Mouse (Mus musculus) ES-Bruce4 (cell line): ENCODE results near the gene Mfap1a. TPM values are rescaled to one million over a fixed set of nuclear protein-coding genes. Genes with fewer than 3 reads are reported as not detected.
"Not testable (repeated sequence)": the region's sequence is repeated elsewhere in the genome, so short reads cannot be mapped to it uniquely, and the experiment has no call there.

Source experiments
- H3K27ac ChIP-seq: 2 replicates; pipeline ENCODE4 v1.5.1; 2012; ENCODE audit warnings: low read length, inconsistent platforms; ENCODE audit not compliant: insufficient read depth
- H3K27me3 ChIP-seq: 2 replicates; pipeline ENCODE4 v1.6.1; 2012; ENCODE audit warnings: mild to moderate bottlenecking, low read length, inconsistent platforms; ENCODE audit not compliant: control insufficient read depth, poor library complexity, insufficient read depth, severe bottlenecking
- H3K36me3 ChIP-seq: 2 replicates; pipeline ENCODE4 v1.6.1; 2012; ENCODE audit warnings: inconsistent platforms, mild to moderate bottlenecking, low read length, moderate library complexity; ENCODE audit not compliant: control insufficient read depth, poor library complexity, insufficient read depth, severe bottlenecking
- H3K4me1 ChIP-seq: one replicate; pipeline ENCODE4 v1.8.1; 2011; ENCODE audit warnings: low read length; ENCODE audit not compliant: control insufficient read depth, insufficient read depth
- H3K4me3 ChIP-seq: 2 replicates; pipeline ENCODE4 v1.5.1; 2011; ENCODE audit warnings: low read depth, mild to moderate bottlenecking, low read length
- H3K9ac ChIP-seq: 2 replicates; pipeline ENCODE4 v1.6.1; 2012; ENCODE audit warnings: low read depth, mild to moderate bottlenecking, inconsistent platforms; ENCODE audit not compliant: poor library complexity, severe bottlenecking
- H3K9me3 ChIP-seq: replicated peaks from 2 replicates; pipeline ENCODE4 v1.6.1; 2012; ENCODE audit warnings: mild to moderate bottlenecking, low read length, inconsistent platforms; ENCODE audit not compliant: control insufficient read depth, poor library complexity, insufficient read depth, severe bottlenecking
- CTCF ChIP-seq: IDR thresholded peaks from one replicate; pipeline ENCODE4 v1.8.1; 2011; ENCODE audit warnings: low read depth, low read length
- EP300 ChIP-seq: IDR thresholded peaks from 2 replicates; pipeline ENCODE4 v1.6.1; 2011; ENCODE audit warnings: low read depth, low read length; ENCODE audit not compliant: insufficient read depth
- POLR2A ChIP-seq: IDR thresholded peaks from one replicate; pipeline ENCODE4 v1.8.1; 2011; ENCODE audit warnings: low read length; ENCODE audit not compliant: insufficient read depth
- polyA plus RNA-seq: library from polyadenylated mRNA; stranded (reverse); fragments of >200 nt; gene quantifications from 2 replicates; pipeline ENCODE4 v1.2.4, GENCODE M21; 2011; ENCODE audit warnings: low read depth; ENCODE audit not compliant: missing spikeins, insufficient read depth, insufficient read length

Mfap1a gene
- polyA plus RNA-seq, 1 experiment = 22.0 TPM

- H3K27ac ChIP-seq = no peak overlapping the region
- TF ChIP-seq EP300 (no peak), CTCF (no peak), POLR2A (no peak)
- no peaks in the 10 kb centered on the region for H3K27me3 ChIP-seq
- H3K9me3 ChIP-seq = peaks cover 13% of the 10 kb centered on the region
- no peak overlapping the region for H3K9ac ChIP-seq
- H3K36me3 ChIP-seq = peaks cover 35% of the 10 kb centered on the region
- no peaks in the 10 kb centered on the region for H3K4me1 ChIP-seq
- no peak overlapping the region for H3K4me3 ChIP-seq
Observed at GRCm38 (mm10) chr2:121522006-121522405, 15.5 kb upstream of the Mfap1a start.

- H3K9ac ChIP-seq, H3K4me3 ChIP-seq, H3K27ac ChIP-seq, H3K4me1 ChIP-seq, H3K27me3 ChIP-seq: not testable (repeated sequence)
- Histone ChIP-seq H3K9me3 (peaks cover 12% of the 10 kb centered on the region), H3K36me3 (peaks cover 25% of the 10 kb centered on the region)
Observed at GRCm38 (mm10) chr2:121518711-121519110, 12.2 kb upstream of the Mfap1a start.

DNA sequence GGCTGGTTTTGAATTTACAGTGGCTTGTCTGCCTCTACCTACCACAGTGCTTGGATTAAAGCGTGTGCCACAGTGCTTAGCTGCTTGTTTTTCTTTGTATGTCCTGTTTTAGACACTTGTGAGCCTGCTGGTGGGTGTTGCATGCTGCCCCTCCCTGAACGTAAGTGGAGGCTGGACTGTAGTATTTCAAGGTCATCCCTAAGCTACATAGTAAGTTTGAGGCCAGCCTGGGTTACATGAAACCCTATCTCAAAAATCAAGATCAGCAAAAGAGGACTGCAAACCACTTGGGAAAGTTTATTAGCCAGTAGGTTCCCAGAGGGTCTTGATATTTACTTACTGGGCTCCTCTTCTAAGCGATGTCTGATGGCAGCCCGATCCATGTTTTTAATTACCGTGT lies 11.6 kb upstream of the Mfap1a start:
- TF ChIP-seq POLR2A (no peak), CTCF (no peak), EP300 (no peak)
- no peak overlapping the region for H3K4me3 ChIP-seq
- H3K27ac ChIP-seq = no peak overlapping the region
- peaks cover 6% of the 10 kb centered on the region for H3K9me3 ChIP-seq
- H3K36me3 ChIP-seq = peaks cover 23% of the 10 kb centered on the region
- no peak overlapping the region for H3K9ac ChIP-seq
- H3K27me3 ChIP-seq = no peaks in the 10 kb centered on the region
- H3K4me1 ChIP-seq = no peaks in the 10 kb centered on the region

- no peaks in the 10 kb centered on the region for H3K4me1 ChIP-seq
- TF ChIP-seq EP300 = no peak
- TF ChIP-seq CTCF = no peak
- no peak for TF ChIP-seq POLR2A
- H3K9me3 ChIP-seq = no peaks in the 10 kb centered on the region
- H3K27ac ChIP-seq = no peak overlapping the region
- peaks cover 26% of the 10 kb centered on the region for H3K36me3 ChIP-seq
- no peaks in the 10 kb centered on the region for H3K27me3 ChIP-seq
- no peak overlapping the region for H3K4me3 ChIP-seq
- H3K9ac ChIP-seq = no peak overlapping the region
Observed at GRCm38 (mm10) chr2:121514211-121514610, 7.7 kb upstream of the Mfap1a start.

- peak overlapping the region; percentile 79 for H3K27ac ChIP-seq
- not testable (repeated sequence) for H3K27me3 ChIP-seq, H3K4me1 ChIP-seq, H3K9me3 ChIP-seq, H3K4me3 ChIP-seq, H3K9ac ChIP-seq
- peaks cover 24% of the 10 kb centered on the region for H3K36me3 ChIP-seq
Observed at GRCm38 (mm10) chr2:121512991-121513765, 6.7 kb upstream of the Mfap1a start.

GRCm38 (mm10) chr2:121511401-121511800 lies 4.9 kb upstream of the Mfap1a start:
- peaks cover 14% of the 10 kb centered on the region for H3K36me3 ChIP-seq
- no peaks in the 10 kb centered on the region for H3K27me3 ChIP-seq
- no peak overlapping the region for H3K9ac ChIP-seq
- no peaks in the 10 kb centered on the region for H3K9me3 ChIP-seq
- TF ChIP-seq POLR2A = no peak
- TF ChIP-seq CTCF = no peak
- no peak for TF ChIP-seq EP300
- no peak overlapping the region for H3K27ac ChIP-seq
- H3K4me3 ChIP-seq = no peak overlapping the region
- H3K4me1 ChIP-seq = no peaks in the 10 kb centered on the region
